Mouse (Mus musculus) naive thymus-derived CD4-positive, alpha-beta T cell, adult 2 months (primary cell): ENCODE measurements at regions not wholly inside any gene's neighbourhood (a gene's known extent, or its start where the extent isn't known, plus 50 kb on each side); places are given as distances from the start of the nearest gene placed in this dataset.

Experiments used
- DNase-seq: peaks from one replicate; pipeline ENCODE4 v3.0.0-alpha.2; 2011; ENCODE audit warnings: low read depth

DNA sequence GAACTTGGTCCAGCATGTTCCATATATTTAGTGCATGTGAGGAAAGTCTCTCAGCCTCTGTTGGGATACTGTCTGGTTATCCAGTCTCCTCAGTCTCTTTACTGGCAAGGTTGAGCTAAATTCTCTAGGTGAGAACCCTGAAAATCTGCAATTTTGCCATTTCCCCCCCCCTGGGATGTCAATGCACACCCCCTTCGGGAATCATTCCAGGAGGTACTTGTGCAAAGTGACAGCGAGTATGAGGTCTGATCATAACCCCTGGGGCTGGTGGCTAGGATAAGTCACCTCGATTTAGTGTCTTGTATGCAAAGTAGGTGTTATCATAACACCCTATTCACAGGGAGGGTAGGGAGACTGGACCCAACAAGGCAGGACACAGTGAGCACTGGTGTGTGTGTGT lies 148.3 kb upstream of the Irf2bp2 start:
- no peak for DNase-seq

DNA sequence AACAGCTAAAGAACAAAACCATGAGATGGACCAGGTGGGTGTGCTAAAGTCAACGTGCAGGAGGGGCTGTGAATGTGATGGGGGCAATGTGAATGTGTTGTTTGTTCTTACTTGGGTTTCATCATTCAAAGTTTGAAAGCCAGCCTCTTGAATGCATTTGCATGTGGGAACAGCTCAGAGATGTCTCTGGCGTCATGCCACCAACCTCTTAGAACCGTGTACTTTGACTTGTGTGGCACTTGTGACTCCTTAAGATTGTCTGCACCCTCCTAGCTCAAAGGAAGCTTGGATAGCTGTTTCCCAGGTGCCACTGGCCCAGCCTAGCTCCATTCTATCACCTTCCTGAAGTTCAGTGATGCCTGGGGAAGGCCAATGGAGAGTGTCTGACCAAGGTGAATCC lies 147.2 kb upstream of the Irf2bp2 start:
- DNase-seq, result no peak

DNA sequence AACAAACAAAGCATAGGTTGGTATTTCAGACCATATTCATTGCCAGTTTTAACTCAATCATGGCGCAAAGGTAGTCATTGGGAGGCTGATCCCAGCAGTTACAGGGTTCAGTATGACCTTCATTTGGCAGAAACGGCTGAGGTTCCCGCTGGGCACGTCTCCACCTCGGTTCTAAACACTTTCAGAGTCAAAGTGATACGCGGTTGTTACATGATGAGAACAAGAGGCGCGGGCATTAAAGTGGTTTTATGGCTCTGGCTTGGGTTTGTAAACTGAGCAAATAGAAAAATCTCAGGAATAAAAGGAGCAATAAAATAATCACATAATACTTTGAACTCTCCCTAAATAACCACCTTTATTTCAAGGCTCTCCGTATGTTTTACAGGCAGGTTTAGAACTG lies 146.0 kb upstream of the Irf2bp2 start:
- DNase-seq, result no peak

DNA sequence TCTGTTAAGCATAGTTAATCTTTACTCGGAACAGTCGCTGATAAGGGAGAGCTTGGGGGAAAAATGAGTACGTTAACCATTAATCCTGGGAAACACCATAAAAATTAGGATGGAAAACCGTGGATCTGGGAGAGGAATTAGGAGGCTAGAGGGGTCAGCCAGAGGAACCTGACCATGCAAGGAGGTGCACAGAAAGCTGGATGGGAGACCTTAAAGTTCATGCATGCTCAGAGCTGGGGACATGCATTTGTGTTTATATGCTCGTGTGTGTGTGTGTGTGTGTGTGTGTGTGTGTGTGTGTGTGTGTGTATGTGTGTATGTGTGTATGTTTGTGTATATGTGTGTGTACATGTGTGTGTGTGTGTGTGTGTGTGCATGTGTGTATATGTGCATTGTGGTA lies 143.2 kb upstream of the Irf2bp2 start:
- DNase-seq, result no peak

DNA sequence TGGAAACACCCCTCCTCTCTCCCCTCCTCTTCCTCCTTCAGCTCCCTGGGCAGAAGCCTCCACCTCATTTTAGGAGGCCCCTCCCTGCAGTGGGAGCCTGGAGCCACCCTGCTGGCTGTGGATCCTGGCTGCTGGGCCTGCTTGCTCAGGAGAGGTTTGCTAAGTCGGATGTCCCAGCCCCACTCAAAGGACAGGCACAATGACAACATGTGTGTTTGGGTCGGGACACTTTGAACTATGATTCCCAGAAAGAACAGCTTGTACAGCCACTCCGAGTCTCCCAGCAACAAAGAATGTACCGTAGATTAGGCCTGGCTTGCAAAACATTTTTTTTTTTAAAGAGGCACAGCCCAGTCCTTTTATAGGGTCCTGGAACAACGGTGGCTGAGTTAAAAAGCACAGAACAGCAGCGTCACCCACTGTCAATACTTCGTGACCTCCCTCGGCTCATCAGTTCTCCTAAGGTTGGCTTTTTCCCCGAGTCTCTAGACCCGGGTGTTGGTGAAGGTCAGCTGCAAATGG lies 142.7 kb upstream of the Irf2bp2 start:
- DNase-seq, result no peak

DNA sequence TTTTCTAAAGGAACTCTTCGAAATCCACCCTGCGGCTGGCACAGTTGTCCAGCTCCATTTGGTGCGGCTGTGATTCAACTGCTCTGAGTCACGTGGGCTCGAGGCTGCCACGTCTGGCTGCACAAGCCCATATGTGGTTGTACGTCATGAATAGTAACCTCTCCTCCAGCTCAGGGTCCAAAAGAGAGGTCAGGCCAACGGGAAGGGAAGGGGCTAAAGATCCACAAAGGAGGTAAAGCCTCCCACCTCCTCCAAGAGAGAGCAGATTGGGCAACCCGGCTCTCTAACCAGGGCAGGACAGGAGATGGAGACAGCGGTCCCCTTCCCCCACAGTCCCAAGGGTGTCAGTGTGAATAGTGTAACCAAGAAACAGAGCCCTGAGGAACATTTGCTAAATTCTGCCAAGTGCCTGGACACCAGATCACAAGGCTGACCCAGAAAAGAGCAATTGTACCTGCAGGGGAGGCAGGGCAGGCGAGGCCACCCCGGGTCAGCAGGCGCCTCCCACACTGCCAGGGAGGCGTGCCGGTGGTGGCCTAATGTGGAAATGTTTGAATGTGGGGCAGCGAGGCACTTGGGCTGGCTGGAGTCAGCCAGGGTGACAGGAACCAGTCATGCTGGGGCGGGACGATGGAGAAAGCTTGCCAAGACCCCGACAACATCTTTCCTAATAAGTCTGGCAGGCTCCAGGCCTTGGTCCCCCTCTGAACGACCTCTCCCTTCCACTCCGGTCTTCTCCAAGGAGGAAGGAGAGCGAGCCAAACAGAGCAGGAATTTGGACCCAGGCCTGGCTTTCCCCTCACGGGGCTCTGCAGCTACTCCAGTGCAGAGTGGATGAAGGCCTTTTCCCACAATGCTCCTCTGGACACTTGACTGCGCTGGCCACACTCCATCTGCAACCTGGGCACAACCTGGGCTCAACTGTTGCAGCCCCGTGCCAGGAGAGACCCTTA lies 142.0 kb upstream of the Irf2bp2 start:
- no peak for DNase-seq

DNA sequence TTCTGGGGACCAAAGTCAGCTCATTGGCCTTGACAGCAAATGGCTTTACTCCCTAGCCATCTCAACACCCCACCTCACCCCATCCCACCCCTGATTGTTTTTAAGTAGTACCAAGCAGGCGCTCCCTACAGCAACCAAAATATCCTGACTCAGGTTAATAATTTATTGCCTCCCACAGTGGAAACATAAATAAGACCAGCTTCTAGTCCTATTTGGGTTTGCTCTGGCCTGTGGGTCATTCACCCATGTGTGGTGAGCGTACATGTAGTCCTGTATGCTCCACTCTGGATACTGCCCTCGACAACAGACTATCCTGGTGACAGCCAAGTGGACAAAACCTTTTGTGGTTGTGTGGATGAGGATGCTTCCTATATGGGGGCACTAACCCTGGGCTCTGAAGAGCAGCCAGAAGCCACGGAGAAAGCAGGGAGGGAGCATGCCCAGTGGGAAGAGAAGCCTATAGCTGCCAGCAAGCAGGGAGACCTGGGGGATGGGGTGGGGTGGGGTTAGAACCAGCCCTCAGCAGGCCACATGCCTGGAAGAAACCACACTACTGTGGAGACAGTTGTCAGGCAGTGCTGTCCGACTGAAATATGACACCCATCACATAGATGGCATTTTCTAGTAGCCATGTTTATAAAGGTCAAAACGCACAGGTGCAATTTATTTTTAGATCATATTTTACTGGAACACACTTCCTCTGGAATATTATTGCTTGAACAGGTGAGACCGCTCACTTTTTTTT lies 141.1 kb upstream of the Irf2bp2 start:
- DNase-seq, result no peak

DNA sequence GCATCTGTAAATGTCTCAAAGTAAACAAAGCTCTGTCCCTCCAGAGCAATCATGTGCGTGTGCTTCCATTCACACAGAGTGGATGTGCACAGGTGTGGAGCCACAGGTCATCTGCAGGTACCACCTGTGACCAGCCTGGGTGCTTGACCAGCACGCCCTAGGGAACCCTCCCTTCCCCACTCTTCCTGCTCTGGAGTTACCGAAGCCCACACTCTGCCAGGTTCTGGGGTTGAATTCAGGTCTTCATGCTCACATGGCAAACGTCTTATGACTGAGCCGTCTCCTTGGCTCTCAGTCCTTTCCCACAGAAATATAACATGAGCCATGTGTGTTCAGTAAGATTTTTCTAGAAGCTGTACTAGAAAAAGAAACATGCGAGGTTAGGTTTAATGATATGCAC lies 140.0 kb upstream of the Irf2bp2 start:
- no peak for DNase-seq

DNA sequence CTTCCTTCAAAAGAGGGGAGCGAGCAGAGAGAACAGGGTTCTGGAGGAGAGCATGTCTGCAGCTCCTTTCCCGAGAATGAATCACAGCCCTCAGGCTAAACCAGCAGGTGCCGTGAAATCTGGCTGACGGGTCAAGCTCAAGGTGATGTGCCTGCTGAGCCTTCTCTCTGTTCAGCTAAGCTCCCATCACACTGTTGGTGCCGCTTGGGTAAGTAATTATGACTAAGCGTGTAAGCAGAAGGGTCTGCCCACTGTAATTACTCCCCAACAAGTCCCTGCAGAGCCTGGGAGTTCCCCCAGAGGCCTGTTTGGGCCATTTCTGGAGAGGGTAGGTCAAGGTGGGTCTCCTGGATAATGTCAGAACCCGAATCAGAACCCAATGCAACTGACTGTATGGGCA lies 139.5 kb upstream of the Irf2bp2 start:
- no peak for DNase-seq

DNA sequence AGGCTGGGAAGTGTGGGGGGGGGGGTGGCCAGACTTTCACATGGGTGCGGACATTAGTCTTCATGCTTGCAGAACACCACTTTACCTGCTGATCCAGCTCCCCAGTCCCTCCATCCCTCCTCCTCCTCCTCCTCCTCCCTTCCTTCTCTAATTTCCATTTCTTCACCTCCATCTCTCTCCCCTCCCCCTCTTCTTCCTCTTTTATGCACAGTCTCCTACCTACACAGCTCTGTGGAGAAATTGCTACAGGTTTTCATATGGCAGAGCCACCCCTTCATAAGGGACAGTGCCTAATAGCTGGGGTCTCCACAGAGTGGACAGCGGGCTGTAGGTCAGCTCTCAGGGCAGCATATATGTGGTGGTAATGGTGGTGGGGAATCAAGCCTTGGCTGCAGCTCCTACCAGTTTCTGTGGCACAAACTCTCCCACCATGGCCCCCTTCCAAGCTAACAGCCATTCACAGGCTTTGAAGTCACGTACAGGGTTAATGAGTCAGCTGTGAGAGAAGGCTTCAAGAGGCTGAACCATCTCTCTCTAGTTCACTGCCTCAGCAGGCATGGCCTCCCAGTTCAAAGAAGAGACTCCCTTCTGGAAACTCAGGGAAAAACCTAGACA lies 136.3 kb upstream of the Irf2bp2 start:
- no peak for DNase-seq

DNA sequence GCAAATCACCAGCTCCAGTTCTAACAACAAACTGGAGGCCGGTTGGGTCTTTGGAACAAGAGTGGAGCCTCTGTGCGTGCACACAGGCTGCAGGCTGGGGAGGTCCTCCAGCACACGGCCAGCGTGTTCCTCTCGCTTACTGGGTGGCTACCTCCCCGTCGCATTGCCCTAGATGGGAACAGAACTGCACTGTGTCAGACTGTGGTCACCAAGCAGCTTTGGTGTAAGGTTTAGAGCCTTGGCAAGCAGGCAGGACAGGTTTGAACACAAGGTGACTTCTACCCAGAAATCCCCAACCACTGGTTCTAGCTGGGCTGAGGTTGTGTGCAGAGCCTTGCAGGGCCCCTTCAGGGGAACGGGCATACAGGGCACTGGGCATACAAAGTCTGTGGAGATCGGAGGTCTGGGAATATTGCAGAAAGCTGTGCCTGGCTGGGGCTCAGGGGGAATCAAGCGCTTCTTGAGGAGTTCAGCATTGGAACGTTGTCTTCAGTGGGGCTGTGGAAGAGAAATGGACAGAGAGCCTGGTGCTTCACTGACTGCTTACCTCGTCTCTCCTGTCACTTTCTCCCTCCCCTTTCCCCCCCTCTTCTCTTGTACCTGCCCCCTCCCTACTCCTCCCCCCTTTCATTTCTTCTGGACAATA lies 135.3 kb upstream of the Irf2bp2 start:
- no peak for DNase-seq

DNA sequence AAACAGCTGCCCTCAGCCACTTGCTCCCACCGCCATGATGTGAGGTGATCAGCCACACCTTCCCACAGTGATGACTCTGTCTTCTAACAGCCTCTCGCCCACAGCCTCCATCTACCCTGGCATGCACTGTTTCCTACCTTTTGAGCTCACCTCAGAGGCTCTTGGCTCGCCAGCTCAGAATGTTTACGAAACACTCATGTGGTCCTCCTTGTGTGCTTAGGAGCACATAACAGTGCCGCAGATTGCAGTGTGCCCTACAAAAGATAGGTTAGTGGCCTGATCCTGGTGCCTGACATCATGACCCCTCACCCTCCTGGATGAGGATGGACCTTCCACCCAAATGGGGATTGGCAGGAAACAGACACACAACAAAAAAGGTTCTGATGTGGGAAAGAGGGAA lies 134.3 kb upstream of the Irf2bp2 start:
- no peak for DNase-seq

DNA sequence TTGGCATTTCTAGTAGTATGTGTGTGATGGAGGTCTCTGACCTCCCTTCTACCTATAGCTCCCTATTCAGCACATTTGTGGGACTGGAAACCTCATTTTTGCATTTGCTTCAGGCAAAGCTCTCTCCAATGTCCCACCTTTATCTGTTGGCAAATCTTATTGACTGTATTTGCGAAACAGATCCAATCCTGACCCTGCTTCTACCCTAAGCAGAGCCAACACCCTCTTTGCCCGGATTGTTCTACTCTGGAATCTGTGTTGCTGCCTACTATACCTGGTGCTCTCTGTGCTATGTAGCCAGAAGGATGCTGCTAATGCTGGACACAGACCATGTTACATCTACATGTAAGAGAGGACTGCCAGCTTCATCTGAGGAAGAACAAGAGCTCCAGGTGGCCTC lies 133.3 kb upstream of the Irf2bp2 start:
- DNase-seq, result no peak

DNA sequence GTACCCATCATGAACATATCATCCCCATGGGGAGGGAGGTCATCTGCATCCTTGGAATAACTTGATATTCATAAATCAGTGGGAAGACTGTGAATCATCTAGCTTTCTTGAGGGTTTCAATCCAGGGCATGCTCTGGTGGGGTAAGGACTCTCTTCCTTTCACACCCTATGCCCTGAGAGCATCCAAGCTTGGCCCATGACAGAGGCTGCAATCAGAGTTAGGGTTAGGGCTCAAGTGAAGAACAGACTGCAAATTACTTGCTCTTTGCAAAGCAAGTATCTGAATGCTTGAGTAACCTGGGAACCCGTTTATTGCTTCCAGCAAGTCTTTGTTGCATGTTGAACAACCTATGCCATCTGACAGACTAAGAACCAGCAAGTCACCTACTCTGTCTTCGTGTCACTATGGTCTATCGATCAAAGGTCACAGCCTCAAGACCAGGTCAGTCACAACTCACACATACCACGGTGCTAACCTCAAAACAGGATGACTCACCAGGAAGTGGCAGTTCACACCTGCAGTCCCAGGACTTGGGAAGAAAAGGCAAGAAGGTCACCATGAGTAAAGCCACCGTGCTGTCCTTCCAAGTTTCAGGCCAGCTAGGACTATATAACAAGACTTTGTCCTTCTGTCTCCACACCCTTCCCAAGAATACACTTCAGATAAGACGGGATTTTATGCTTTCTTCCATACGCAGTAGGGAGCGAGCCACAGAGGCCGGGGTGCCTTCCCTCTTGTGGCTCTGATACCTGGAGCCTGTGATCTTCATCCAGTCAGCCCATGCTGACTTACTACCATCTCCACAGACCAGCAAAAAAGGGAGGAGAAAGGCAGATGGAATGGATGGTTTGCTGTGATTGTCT lies 129.7 kb upstream of the Irf2bp2 start:
- DNase-seq, result no peak

DNA sequence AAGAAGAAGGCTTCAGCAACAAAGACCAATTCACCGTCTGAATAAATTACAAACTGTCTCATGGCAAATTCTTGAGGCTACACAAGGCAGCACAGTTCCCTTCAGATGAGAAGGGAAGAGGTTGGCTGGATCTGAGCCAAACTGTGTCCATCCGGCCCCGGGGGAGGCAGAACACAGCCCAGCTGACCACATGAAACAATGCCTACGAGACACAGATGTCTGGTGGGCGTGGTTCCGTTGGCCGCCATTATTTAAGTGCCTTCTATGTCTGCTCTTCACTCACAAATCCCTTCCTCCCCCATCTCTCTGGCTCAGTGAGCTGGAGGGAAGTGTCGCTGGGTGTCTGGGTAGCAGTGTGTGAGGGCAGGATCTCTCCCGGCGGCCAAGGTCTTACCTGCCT lies 127.8 kb upstream of the Irf2bp2 start:
- DNase-seq, result peak; percentile 92

DNA sequence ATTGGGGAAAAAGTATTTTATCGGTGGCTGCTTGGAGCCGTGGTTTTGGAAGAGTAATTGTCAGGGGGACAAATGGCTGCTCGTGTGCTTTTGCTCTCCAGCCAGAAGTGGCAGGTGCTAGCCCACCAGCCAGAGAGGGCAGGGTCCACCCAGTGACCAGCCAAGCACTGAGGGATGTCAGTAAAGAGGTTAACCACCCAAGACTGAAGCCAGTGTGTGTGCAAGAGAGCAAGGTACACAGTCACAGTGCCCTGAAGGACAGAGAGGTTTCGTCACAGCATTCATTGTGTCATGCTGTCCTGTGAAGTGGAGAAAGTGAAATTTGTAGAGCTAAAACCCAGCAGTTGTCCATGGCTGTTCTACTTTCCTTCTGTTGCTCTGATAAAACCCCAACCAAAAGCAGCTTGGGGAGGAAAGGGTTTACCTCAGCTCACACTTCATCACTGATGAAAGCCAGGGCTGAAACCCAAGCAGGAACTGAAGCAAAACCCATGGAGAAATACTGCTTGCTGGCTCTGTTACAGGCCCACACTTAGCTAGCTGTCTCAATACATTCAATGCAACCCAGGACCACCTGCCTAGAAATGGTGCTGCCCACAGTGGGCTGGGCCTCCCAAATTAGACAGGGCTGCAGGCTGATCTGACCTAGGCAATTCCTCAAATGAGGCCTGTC lies 126.8 kb upstream of the Irf2bp2 start:
- DNase-seq, result no peak

DNA sequence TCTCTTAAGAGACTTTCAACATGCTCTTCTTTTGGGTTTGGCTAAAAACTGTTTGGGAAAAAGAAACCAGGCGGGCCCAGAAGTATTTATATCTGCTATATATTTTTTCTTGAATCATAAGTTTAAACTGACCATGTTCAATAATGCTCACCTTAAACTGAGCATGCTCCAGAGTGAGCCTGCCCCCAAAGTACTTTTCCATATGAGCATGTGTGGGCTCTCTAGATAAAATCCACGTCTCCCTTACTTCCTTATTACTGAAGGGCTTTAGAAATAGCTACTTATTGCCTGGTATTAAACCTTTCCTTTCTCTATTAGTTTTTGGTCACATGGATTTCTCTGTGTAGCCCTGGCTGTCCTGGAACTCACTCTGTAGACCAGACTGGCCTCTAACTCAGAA lies 126.0 kb upstream of the Irf2bp2 start:
- no peak for DNase-seq

DNA sequence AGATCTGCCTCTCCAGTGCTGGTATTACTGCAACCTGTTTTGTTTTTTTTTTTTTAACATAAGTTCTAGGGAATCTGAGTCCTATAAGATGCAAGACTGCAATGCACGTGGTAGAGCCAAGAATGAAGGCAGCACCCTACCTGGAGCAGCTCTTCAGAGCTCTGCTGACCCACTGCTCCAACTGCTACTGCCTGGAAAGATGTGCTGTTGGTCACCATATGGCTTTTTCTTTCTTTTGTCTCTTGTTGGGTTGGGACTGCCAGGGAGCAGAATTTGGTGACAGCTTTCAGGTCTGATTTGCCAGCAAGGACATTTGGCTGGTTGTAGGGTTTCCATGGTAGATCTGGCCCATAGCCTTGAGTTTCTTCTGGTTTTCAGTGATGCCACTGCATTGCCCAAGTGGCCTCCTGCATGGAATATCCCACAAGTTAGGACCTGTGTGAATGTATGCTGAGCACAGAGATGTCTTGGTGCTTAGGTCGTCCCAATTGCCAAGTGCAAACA lies 123.9 kb upstream of the Irf2bp2 start:
- no peak for DNase-seq

DNA sequence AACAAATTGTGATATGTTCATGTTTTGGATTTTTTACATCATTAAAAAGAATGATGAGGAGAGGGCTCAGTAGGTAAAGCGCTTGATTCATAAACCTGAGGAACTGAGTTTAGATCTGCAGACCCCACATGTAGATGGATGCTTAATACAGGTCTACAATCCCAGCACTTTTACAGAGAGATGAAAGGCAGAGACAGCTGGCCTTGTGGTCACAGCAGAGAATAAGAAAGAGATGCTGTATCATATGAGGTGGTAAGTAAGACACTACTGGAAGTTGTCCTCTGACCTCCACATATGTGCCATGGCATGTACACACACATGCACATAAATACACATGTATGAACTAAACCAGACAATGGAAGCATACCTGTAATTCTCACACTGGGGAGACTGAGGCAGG lies 121.9 kb upstream of the Irf2bp2 start:
- DNase-seq, result no peak

DNA sequence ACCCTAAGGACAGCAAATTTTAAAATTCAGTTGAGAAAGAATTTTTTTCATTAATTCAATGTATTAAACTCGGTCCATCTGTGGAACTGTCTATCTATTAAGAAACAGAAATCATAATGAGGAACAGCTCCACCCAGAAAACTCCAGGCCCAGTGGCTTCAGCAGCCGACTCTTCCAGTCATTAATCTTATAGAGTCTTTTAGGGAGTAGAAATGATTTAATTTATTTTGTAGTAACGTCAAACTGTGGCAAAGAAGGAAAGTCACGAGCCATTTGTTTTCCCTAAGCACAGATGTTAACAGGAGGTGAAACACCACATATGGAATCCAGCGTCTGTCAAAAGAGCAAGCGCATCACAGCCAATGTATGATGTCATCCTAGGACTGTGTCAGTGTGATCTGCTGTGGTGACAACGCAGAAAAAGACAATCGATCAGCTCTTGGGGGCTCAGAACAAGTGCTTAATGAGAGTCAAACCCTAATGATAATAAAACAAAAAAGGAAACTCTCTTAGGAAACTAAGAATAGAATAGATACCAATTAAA lies 119.9 kb upstream of the Irf2bp2 start:
- DNase-seq, result no peak
